Mouse (Mus musculus): ENCODE measurements at regions not wholly inside any gene's neighbourhood (a gene's known extent, or its start where the extent isn't known, plus 50 kb on each side); places are given as distances from the start of the nearest gene placed in this dataset.
A peak's percentile ranks its signal among the peaks of the same experiment; 100 is the strongest.

DNA sequence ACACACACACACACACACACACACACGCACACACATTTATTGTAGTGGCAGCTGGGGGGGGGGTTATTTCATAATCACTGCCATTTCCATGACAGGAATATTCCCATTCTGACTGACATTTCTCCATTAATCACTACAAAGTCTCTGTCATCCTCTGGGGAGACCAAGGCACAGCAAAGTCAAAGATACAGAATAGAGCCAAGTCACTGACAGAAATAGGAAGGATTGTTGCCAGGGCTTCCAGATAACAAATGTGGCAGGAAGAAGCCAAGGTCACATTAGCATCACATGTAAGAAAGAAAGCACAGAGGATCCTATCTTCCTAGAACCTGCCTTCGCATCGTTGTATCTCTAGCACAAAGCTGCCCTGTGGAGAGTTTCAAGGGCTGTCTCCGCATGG lies 205.6 kb downstream of the Ly86 start:
- no peak for TF ChIP-seq CTCF (IDR thresholded peaks at IDR 0.05; ENCODE audit: extremely low read depth, insufficient read depth, insufficient read length, insufficient replicate concordance)
- TF ChIP-seq POLR2A (IDR thresholded peaks at IDR 0.05; ENCODE audit: low read depth, low read length) = no peak
- Histone ChIP-seq H3K36me3 (ENCODE audit: control insufficient read depth, insufficient read depth, low read length) (no peaks in the 10 kb centered on the region), H3K4me3 (ENCODE audit: extremely low read depth, insufficient read depth, insufficient read length) (no peak overlapping the region), H3K4me1 (ENCODE audit: control insufficient read depth, insufficient read depth, insufficient read length) (no peaks in the 10 kb centered on the region), H3K27me3 (ENCODE audit: control insufficient read depth, insufficient read depth, low read length) (no peaks in the 10 kb centered on the region), H3K27ac (ENCODE audit: insufficient read depth, low read length) (no peak overlapping the region)
- WGBS = 79% methylated on average over 4 of the region's 4 CpGs
- no peak for DNase-seq (ENCODE audit: low read depth in 1 of 2, low spot score in 2 of 2)

DNA sequence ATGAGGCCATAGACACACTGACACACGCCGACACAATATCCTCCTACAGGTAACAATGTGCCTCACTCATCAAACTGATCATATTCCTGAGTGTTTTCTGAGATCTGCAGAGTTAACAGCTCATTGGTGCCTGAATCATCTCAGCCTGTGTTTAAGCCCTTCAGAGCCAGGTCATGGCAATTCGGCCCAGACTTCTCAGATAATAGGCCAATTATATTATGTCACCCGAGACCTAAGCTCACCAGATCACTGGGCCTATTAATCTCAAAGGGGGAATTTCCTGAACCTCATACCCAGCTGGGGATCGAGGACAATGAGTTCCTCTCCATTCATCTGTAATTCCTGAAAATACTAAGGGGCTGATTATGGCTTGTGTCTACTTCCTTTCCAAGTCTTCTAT lies 208.4 kb downstream of the Ly86 start:
- Histone ChIP-seq H3K27me3 (ENCODE audit: control insufficient read depth, insufficient read depth, low read length) (no peaks in the 10 kb centered on the region), H3K36me3 (ENCODE audit: control insufficient read depth, insufficient read depth, low read length) (no peaks in the 10 kb centered on the region), H3K4me1 (ENCODE audit: control insufficient read depth, insufficient read depth, insufficient read length) (no peaks in the 10 kb centered on the region; the same call in 1 of the 2 replicates), H3K4me3 (ENCODE audit: extremely low read depth, insufficient read depth, insufficient read length) (no peak overlapping the region), H3K27ac (ENCODE audit: insufficient read depth, low read length) (no peak overlapping the region)
- no peak for TF ChIP-seq CTCF (IDR thresholded peaks at IDR 0.05; ENCODE audit: extremely low read depth, insufficient read depth, insufficient read length, insufficient replicate concordance)
- TF ChIP-seq POLR2A (IDR thresholded peaks at IDR 0.05; ENCODE audit: low read depth, low read length) = no peak
- WGBS = 81% methylated on average over 5 of the region's 5 CpGs
- DNase-seq (ENCODE audit: low read depth in 1 of 2, low spot score in 2 of 2) = no peak

DNA sequence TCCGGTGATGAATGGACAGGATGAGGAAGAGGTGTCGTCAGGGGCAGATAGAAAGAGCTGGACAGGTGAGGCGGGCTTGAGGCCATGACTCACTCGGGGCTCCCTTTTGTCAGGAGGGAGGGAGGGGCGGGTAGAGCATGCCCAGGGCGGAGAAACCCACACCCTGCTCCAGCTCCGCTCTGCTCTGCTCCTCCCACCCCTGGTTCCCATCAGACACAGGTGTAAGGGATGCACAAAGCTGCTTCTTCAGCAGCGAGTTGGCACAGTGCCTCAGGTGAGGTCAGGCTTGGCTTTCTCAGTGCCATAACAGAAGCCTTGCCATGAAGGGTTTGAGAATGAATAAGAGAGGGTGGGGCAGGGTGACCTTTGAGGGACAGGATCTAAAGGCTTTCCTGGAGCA lies 212.2 kb downstream of the Ly86 start:
- no peak overlapping the region for H3K4me3 ChIP-seq (ENCODE audit: extremely low read depth, insufficient read depth, insufficient read length)
- no peaks in the 10 kb centered on the region for H3K27me3 ChIP-seq (ENCODE audit: control insufficient read depth, insufficient read depth, low read length)
- no peak for DNase-seq (ENCODE audit: low read depth in 1 of 2, low spot score in 2 of 2)
- no peak overlapping the region for H3K27ac ChIP-seq (ENCODE audit: insufficient read depth, low read length)
- WGBS = 90% methylated on average over 8 of the region's 8 CpGs
- TF ChIP-seq CTCF (IDR thresholded peaks at IDR 0.05; ENCODE audit: extremely low read depth, insufficient read depth, insufficient read length, insufficient replicate concordance) = no peak
- no peak for TF ChIP-seq POLR2A (IDR thresholded peaks at IDR 0.05; ENCODE audit: low read depth, low read length)
- no peaks in the 10 kb centered on the region for H3K36me3 ChIP-seq (ENCODE audit: control insufficient read depth, insufficient read depth, low read length)
- H3K4me1 ChIP-seq (ENCODE audit: control insufficient read depth, insufficient read depth, insufficient read length) = peaks cover 14% of the 10 kb centered on the region

DNA sequence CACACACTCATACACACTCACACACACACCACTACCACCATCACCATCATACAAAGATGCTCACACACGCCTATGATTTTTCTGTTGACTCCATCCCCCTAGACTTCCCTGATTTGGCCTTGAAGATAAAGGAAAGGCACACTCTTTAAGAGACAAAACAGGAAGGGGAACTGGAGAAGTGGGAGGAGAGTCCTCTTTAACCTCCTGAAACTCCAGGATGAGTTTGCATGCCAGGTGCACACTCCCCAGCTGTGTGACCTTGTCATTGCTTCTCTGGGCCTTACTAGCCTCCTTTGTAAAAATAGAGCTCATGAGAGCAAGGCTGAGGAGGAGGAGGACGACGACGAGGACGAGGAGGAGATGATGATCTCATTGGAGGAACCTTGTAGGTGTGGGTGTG lies 212.8 kb downstream of the Ly86 start:
- 46% methylated on average over 5 of the region's 5 CpGs for WGBS
- Histone ChIP-seq H3K36me3 (ENCODE audit: control insufficient read depth, insufficient read depth, low read length) (no peaks in the 10 kb centered on the region), H3K27me3 (ENCODE audit: control insufficient read depth, insufficient read depth, low read length) (no peaks in the 10 kb centered on the region), H3K4me3 (ENCODE audit: extremely low read depth, insufficient read depth, insufficient read length) (no peak overlapping the region), H3K27ac (ENCODE audit: insufficient read depth, low read length) (no peak overlapping the region), H3K4me1 (ENCODE audit: control insufficient read depth, insufficient read depth, insufficient read length) (peaks cover 16% of the 10 kb centered on the region)
- TF ChIP-seq POLR2A (IDR thresholded peaks at IDR 0.05; ENCODE audit: low read depth, low read length) = no peak
- TF ChIP-seq CTCF (IDR thresholded peaks at IDR 0.05; ENCODE audit: extremely low read depth, insufficient read depth, insufficient read length, insufficient replicate concordance) = no peak
- no peak for DNase-seq (ENCODE audit: low read depth in 1 of 2, low spot score in 2 of 2)

DNA sequence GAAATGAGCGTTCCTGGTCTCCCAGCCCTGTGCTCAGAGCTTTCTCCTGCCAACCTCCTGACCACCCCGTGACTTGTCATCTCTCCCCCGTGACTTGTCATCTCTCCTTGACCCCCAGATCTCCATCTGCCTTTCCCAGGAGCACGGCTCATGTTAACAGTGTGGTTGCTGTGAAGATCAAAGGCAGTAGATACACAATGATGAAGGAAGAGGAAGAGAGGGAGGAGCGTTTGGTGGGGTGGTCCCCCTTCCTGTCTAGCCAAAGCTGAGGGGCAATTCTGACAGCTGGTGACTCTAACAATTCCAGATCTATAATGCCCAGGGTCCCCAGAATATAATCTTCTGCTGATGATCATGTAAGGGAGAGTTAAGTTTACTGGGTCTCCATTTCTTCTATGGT lies 214.0 kb downstream of the Ly86 start:
- Histone ChIP-seq H3K36me3 (ENCODE audit: control insufficient read depth, insufficient read depth, low read length) (no peaks in the 10 kb centered on the region), H3K27ac (ENCODE audit: insufficient read depth, low read length) (no peak overlapping the region), H3K4me1 (ENCODE audit: control insufficient read depth, insufficient read depth, insufficient read length) (peaks cover 16% of the 10 kb centered on the region), H3K27me3 (ENCODE audit: control insufficient read depth, insufficient read depth, low read length) (no peaks in the 10 kb centered on the region), H3K4me3 (ENCODE audit: extremely low read depth, insufficient read depth, insufficient read length) (no peak overlapping the region)
- WGBS = 44% methylated on average over 5 of the region's 5 CpGs
- no peak for TF ChIP-seq CTCF (IDR thresholded peaks at IDR 0.05; ENCODE audit: extremely low read depth, insufficient read depth, insufficient read length, insufficient replicate concordance)
- no peak for TF ChIP-seq POLR2A (IDR thresholded peaks at IDR 0.05; ENCODE audit: low read depth, low read length)
- DNase-seq (ENCODE audit: low read depth in 1 of 2, low spot score in 2 of 2) = no peak

DNA sequence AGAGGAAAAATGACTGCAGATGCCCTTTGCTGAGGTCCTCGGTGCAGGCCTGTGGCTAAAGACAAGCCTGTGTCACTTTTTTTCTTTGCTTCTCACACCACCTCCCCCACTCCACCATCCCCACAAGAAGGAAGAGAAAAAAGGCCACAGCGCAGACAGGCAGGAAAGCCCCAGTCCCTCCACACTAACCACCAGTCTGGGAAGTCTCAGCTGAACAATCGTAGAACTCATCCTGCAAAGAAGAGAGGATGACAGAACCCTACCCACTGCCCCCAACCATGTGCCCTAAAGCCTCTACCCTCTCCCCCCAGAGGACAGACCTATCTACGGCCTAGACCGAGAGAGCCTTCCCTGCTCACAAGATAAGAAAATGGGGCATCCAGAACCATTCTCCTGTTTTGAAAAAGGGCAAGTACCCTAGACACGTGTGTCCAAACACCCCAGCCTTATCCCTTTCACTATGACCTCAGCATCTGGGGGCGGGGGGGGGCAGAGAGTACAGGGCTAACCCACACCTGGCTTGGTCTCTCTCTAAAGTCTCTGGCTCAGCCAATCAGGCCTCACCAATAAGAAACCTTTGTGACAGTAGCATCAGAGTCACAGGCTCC lies 214.8 kb downstream of the Ly86 start:
- no peak for TF ChIP-seq CTCF (IDR thresholded peaks at IDR 0.05; ENCODE audit: extremely low read depth, insufficient read depth, insufficient read length, insufficient replicate concordance)
- no peak for TF ChIP-seq POLR2A (IDR thresholded peaks at IDR 0.05; ENCODE audit: low read depth, low read length)
- 32% methylated on average over 7 of the region's 7 CpGs for WGBS
- no peaks in the 10 kb centered on the region for H3K36me3 ChIP-seq (ENCODE audit: control insufficient read depth, insufficient read depth, low read length)
- DNase-seq (ENCODE audit: low read depth in 1 of 2, low spot score in 2 of 2) = no peak
- no peaks in the 10 kb centered on the region for H3K27me3 ChIP-seq (ENCODE audit: control insufficient read depth, insufficient read depth, low read length)
- no peak overlapping the region for H3K4me3 ChIP-seq (ENCODE audit: extremely low read depth, insufficient read depth, insufficient read length)
- H3K27ac ChIP-seq (ENCODE audit: insufficient read depth, low read length) = no peak overlapping the region
- peaks cover 16% of the 10 kb centered on the region for H3K4me1 ChIP-seq (ENCODE audit: control insufficient read depth, insufficient read depth, insufficient read length)

DNA sequence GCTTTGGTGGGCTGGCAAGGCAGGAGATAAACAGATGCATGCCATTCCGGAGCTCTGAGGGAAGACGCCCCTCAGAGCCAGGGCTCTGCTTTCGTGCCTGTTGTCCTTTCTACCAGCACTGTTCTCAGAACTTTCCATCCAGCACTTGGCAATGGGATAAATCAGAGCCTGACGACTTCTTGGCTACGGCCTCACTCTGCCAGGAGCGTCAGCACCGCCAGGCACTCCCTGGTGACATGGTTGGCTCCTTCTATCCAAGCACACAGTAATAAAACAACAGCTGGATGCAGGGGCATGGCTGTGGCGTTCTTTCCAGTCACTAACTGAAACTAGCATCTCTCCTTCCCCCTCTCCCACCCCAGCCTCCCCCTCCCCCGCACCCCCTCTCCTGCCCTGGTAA lies 215.4 kb downstream of the Ly86 start:
- H3K27me3 ChIP-seq (ENCODE audit: control insufficient read depth, insufficient read depth, low read length) = no peaks in the 10 kb centered on the region
- no peak for DNase-seq (ENCODE audit: low read depth in 1 of 2, low spot score in 2 of 2)
- H3K27ac ChIP-seq (ENCODE audit: insufficient read depth, low read length) = 0 out of 2 replicates have a peak overlapping the region, but pooled peaks have one; percentile 4
- peaks cover 16% of the 10 kb centered on the region for H3K4me1 ChIP-seq (ENCODE audit: control insufficient read depth, insufficient read depth, insufficient read length)
- H3K36me3 ChIP-seq (ENCODE audit: control insufficient read depth, insufficient read depth, low read length) = no peaks in the 10 kb centered on the region
- H3K4me3 ChIP-seq (ENCODE audit: extremely low read depth, insufficient read depth, insufficient read length) = no peak overlapping the region
- TF ChIP-seq CTCF (IDR thresholded peaks at IDR 0.05; ENCODE audit: extremely low read depth, insufficient read depth, insufficient read length, insufficient replicate concordance) (no peak), POLR2A (IDR thresholded peaks at IDR 0.05; ENCODE audit: low read depth, low read length) (no peak)
- 82% methylated on average over 9 of the region's 9 CpGs for WGBS
